Mouse (Mus musculus) right cerebral cortex, postnatal 25 days (tissue): ENCODE data around the gene 1700034J05Rik.

Experiments used
- DNase-seq: peaks from one replicate; pipeline ENCODE4 v3.0.0; 2022

1700034J05Rik gene

DNA sequence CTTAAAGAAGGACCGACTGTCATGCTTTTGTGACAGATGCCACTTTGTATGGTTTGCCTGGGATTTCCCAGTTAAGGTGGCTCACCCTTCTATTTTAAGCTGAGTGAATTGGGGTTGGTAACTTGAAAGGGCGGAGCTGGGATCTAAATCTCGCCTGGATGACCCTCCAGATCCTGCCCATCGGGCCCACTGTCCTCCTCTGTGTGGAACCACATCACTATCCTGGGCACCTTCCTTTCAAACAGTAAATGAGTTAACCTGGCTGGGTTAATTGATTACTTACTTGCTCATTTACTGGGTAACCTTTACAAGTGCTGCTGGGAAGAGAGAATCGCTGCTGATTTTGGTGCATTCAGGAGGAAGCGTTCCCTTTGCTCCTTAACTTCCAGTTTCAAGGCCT is 35.9 kb downstream of the 1700034J05Rik start:
- no peak for DNase-seq

DNA sequence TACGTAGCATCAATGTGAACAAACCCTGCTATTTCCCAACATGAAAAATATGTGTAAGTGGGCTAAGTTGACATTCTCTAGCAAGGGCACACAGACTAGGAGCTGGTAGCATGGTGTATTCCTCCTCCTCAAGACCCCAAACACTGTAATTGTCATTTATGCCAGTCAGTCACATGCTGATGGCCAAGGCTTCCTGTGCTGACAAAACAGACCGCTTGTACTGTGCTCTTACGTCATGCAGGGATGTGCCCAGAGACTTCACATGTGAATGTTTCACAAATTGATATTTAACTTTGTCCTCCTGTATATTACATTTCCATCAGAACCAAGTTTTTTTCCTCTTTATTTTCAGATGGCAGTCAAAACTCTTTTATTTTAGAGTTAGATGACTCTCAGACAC is 36.8 kb downstream of the 1700034J05Rik start:
- no peak for DNase-seq

DNA sequence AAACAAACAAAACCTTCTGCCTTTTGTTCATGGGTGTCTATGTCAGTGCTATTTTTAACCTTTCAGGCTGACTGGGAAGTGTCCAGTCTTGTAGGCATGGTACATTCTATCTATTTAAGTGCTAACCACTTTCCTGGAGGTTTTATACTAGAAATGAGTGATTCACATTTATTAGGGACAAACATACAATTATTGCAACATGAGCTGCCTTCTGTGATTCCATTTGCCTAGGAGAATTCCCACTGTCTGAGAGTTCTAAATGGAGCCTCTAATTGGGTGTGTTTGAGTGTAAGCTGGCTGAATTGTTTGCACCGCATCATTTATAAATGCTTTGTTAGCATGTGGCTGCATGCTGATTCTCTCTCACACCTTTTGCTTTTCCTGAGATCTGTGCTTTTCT is 38.4 kb downstream of the 1700034J05Rik start:
- DNase-seq, result no peak

DNA sequence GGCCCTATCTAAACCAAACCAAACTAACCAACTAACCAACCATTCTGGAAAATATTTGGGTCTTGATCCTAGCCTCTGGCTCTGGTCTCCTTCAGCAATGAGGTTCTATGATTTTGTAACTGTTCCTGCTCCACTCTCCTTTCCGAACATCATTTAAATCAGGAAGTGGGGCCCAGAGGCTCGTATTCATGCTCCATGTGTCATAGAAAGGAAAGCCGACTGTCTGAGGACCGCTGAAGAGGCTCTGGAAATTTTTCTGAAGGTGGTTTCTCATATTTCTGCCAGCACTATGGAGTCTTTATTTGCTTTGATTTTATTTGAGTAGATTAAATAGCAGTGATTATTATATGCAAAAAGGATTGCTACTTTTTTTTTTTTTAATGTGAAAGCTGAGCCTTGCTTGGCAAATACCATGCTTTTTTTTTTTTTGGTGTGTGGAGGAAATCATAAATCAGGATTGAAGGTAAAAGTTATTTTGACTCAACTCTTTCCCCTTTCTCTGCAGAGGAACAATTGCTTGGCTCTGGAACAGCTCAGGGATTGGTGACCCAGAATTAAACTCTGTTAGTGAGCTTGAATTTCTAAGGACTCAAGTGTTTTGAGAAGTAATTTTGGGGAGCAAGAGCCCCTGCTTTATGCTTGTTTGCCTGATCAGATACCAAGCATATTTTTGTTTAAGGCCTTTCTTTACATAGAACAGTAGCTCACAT is 40.6 kb downstream of the 1700034J05Rik start:
- DNase-seq, result no peak

DNA sequence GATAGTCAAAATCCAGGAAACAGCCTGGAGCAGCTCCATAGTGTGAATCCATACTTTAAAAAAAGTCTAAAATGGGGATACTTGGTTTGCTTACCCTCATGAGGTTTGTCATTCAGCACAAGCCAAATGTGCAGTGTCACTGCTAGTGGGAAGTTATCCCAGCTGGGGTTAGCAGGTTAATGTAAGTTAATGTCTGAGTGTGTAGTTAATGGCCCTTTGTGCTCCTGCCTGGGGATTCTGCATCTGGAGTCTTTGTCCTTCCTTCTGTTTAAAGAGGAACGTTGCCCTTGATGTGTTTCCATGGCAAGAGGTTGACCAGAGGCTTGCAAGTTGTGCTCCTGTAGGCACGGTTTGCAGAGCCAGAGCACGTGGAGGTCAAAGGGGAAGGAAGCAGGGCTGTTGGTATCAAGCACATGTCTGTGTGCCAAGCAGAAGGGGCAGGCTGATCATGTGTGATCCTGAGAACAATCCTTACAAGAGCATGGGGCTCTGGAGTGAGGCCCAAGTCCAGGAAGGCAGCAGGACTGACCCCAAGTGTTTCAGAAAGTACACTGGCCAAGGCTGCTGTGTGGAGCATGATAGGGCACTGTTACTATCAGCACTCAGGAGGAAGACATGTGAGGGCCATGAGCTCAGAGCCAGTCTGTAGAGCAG is 41.3 kb downstream of the 1700034J05Rik start:
- DNase-seq, result no peak

DNA sequence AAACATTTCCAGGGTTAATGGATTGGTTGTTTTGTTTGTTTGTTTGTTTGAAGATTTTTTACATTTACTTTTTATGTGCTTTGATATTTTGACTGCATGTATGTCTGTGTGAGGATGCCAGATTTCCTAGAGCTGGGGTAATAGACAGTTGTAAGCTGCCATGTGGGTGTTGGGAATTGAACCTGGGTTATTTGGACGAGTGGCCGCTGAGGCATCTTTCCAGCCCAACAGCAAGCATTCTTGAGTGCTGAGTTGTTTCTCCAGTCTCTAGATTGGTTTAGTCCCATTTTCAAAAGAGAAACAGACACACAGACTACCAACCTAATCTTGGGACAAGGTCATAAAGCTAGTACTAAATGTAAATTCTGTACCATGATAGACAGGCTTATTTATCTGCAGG is 43.4 kb downstream of the 1700034J05Rik start:
- no peak for DNase-seq

DNA sequence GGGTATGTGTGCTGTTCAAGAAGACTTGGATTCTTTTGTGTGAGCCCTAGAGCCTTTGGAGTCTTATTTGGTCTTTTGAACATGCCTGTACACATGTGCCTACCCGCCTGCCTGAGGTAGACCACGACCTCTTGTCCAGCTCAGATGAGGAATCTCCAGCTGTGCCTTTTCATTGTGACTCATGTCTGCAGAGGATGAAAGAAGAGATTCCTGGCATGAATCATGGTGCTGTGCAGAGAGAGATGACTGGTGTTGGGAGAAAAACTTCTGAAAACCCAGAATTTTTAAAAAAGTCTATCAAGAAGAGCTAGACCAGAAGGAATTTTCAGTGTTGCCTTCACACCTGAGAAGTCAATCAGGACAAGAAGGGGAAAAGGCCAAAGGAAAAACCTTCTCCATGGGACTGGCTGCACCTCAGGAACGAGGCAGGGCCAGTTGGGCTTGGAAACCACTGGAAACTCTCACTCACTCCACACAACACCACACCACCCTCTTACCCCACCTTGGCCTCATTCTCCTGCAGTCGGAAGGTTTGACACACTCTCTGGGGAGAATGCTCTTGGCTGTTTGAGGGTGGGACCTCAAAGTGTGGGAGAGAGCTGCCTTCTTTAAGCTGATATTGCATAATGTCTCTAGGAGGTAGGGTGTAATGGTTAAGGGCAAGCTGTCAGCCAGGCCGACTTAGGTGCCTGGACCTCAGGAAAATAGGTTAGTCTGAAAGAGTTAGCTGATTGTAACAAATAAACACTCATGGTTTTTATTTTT is 44.3 kb downstream of the 1700034J05Rik start:
- DNase-seq, result no peak

DNA sequence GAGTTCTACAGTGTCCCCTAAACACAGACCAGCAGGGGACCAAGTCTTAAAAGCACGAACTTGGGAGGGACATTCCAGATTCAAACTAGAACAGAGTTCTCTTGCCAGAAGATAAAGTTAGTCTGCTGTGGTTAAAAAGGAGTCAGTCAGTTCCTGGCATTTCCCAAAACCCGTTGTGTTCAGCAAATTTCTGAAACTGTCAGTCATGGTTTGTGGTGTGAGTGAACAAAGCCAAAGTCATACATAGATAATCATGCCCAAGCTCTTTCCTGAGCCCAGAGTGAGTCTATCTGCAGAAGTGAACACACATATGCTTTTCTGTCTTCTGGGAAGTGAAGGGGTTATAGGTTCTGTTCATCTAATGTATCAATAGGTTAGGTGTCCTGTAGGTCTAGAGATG is 45.4 kb downstream of the 1700034J05Rik start:
- DNase-seq, result no peak

DNA sequence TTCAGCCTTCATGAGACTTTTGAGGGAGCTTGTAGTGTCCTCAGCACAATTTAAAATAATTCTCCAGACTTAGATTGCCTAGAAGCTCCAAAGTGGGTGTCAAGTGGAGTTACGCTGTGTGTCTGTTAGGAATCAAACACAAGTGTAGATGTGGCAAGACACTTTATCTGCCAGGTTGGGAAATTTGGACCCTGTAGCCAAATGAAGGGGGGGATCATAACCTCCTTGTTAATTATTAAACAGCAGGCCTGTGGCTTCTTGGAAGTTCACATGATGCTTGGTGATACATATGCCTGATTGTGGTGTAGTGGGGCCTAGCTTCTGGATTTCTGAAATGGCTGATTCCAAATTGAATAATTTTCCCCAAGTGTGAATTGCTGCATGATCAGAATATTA is 46.4 kb downstream of the 1700034J05Rik start:
- no peak for DNase-seq

DNA sequence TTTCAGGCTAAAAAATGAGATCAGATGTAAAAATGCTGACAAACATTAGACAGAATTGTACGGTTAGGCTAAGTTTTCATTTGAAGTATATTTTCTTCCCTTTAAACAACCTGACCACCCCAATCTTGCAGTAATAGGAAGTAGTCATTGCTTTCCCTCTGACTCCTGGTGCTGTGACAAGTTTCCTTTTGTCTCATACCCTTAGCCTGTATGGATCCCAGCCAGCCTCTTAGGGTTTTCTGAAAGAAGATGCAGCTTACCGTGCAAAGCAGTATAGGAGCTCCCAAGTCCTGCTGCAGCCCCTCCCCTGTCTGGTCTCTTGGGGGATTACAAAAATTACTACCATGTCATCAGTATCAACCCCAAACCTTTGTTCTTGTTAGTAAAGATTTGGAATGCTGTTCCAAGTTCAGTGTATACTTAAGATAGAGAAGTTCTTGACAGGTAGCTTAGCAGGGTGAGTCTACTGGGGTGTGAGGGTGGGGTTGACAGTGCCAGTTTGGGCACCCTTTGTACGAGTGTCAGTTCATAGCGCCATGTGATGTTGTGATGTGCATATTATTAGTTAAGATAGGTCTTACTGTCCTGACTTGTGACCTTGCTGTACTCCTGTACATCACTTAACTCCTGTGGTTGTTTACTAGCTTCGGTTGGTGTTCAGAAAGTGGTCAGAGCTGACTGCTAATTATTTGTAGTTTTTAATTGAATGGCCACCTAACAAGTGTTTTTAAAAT is 47.0 kb downstream of the 1700034J05Rik start:
- no peak for DNase-seq

DNA sequence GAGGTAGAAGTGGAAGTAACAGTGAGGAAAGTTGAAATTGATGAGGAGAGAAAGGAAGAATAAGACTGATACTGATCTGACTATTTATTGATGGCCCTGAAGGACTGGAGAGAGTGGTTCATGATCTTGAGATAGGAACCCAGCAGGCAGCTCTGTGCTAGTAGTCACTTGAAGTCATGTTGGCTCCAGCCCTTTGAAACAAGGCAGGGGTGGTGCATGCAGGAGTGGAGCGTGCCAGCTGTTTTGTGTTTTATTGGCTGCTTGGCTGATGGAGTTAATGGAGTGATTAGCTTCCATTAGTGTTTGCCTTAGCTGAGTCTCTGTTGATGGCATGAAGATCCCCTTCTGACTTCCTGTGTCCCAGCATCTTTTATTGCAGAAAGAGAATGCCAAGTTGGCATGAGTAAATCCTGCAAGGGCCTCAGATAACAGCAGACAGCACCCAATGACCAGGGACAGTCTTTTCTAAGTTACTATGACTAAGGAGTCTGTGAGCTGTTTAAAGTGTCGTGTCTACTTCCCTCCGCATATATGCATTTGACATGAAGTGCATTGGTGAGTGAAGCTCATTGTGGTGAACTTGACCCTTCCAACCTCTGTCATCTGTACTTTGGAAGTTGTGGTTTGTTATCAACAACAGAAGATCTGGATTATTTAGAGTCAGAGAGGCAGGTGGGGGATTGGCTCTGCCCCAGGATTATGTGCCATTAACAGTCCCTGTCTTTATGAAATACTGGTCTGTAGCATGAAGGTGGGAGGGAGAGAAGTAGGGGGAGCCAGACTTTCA is 48.0 kb downstream of the 1700034J05Rik start:
- DNase-seq, result no peak

DNA sequence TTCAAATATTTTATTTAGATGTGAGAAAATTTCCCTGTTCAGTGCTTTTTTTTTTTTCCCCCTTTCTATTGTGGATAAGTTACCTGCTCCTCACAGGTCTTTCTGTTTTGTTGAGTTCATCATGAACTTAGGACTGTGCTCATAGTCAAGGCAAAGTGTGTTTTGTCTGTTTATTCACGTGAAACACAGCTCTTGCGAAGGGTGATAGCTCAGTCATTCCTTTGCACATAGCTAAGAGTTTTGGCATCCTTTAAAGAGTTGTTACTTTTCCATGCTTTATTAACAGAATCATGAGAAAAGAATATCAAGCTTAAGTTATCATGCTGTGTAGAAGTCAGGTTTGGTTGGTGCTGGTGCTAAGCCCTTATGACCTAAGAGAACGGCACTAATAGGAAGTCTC is 49.5 kb downstream of the 1700034J05Rik start:
- DNase-seq, result no peak

DNA sequence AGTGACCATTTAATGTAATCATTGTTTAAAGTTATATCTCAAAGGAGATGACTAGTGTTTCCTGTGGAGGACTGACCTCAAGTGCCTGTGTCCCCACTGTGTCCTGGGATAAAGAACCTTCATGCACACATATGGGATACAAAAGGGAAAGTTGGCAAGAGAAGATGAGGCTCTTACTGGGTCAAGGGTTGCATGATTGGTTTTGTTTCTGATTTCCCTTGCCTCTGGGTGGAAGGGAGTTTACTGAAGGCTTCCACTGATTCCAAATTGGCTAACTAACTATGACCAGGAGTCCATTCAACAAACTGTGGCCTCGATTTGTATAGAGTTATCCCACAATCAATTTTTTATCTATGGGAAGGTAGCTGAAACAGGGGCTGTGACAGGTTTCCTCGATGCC is 50.6 kb downstream of the 1700034J05Rik start:
- no peak for DNase-seq

DNA sequence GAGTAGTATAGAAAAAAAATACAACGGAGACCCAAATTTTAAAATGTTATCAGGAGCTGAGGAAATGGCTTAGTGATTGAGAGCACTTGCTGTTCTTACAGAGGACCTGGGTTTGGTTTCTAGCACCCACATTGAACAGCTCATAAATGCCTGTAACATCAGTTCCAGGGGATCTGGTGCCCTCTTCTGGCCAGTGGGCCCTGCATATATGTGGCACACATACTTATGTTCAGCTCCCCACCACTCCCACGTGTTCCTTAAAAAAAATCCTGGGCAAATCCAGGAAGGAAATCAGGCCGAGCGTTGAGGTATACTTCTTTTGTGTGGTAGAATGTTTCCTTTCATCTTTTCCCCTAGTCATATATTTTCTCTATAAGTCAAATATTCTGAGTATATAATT is 52.3 kb downstream of the 1700034J05Rik start:
- no peak for DNase-seq
